Mouse (Mus musculus) olfactory bulb, adult 2 months (tissue): ENCODE measurements at regions not wholly inside any gene's neighbourhood (a gene's known extent, or its start where the extent isn't known, plus 50 kb on each side); places are given as distances from the start of the nearest gene placed in this dataset.

Experiments used
- CTCF ChIP-seq: fragments of 200-500 bp; IDR thresholded peaks from 2 replicates; pipeline ENCODE4 v1.5.1; 2012; ENCODE audit warnings: low read depth, mild to moderate bottlenecking, low read length, moderate library complexity; ENCODE audit not compliant: insufficient read depth
- POLR2A ChIP-seq: fragments of 200-500 bp; IDR thresholded peaks from 2 replicates; pipeline ENCODE4 v1.6.1; 2012; ENCODE audit warnings: mild to moderate bottlenecking, low read depth, low read length, moderate library complexity; ENCODE audit not compliant: insufficient read depth

DNA sequence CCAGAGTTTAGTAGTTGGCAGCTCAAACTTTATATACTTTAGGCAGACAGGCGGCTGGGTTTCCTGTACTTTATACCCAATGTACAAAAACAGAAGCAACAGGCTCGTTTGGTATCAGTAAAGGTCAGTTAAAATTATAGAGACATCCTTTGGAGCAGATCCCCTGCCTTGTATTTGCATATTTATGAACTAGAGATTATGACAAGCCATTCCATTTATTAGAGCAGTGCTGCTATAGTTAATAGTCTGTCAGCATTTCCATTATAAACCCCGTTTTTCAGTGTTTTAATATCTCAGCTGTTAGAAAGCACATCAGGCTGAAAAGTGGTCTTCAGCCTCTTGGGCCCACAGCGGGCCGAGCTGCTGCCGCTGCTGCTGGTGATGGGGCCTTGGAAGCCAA lies 96.7 kb downstream of the Lmo4 start:
- TF ChIP-seq CTCF (no peak), POLR2A (no peak)
